ENCODE assay signal across 8 mouse cellular contexts in the genomic region with DNA sequence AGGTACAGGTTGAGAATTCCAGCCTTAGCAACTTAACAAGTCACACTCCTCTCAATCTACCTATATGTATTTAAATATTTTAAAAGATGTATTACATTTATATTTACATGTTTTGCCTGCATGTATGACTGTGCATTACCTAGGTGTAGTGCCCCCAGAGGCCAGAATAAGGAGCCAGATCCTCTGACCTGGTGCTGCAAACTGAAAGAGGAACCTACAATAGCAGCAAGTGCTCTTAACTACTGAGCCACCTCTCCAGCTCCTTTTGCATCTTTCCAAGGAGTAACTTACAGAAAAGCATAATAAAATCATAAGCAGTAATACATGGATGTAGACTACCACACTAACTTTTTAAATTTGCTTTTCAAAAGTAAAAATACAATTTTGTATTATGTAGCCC. TPM values are rescaled to one million over a fixed set of nuclear protein-coding genes. Genes with fewer than 3 reads are reported as not detected.
DNase-seq lines count a peak whose midpoint lies in the region; ATAC-seq and TF ChIP-seq lines count a peak whose summit lies in the region.

No protein-coding gene starts in this region.

- H3K4me3 ChIP-seq in heart, embryonic 14.5 days (ENCODE audit: control insufficient read depth in 1 of 2, insufficient read depth in 1 of 2, low read depth in 1 of 2, low read length in 2 of 2) = no peak overlapping the region
- H3K4me3 ChIP-seq in bone marrow, adult 2 months (replicated peaks; ENCODE audit: control insufficient read depth, low read depth, low read length) = peak overlapping the region; percentile 24
- no peak overlapping the region for H3K4me3 ChIP-seq in hindbrain, postnatal 0 days (ENCODE audit: low read length)

- H3K4me2 ChIP-seq in heart, embryonic 14.5 days (ENCODE audit: low read length) = peak overlapping the region; percentile 92
- H3K4me2 ChIP-seq in hindbrain, postnatal 0 days (ENCODE audit: low read depth, low read length) = peak overlapping the region; percentile 66

- no peak overlapping the region for H3K27ac ChIP-seq in heart, embryonic 14.5 days (replicated peaks in 1 of 2; ENCODE audit: control insufficient read depth in 1 of 2, insufficient read depth in 1 of 2, low read depth in 2 of 2, low read length in 2 of 2)
- H3K27ac ChIP-seq in bone marrow, adult 2 months (ENCODE audit: control insufficient read depth, insufficient read depth, low read depth, low read length, poor library complexity) = no peak overlapping the region
- 0 out of 2 replicates have a peak overlapping the region, but pooled peaks have one; percentile 76 for H3K27ac ChIP-seq in hindbrain, postnatal 0 days

- no peak for DNase-seq in heart, adult 11 months
- DNase-seq in hindbrain, postnatal 0 days (ENCODE audit: low spot score) = peak; percentile 16
- peak; percentile 36 for DNase-seq in thymus, postnatal 0 days (ENCODE audit: low spot score)
- DNase-seq in adrenal gland, adult (ENCODE audit: inconsistent age in 2 of 2, low spot score in 1 of 2) = no peak
- no peak for DNase-seq in left cerebral cortex, adult 18-20 months (ENCODE audit: low spot score in 2 of 2)

- peaks cover 0 to 16% of the 10 kb centered on the region in 2 experiments; a peak in 2 of 4 replicates for H3K4me1 ChIP-seq in heart, embryonic 14.5 days (ENCODE audit: control insufficient read depth in 2 of 2, insufficient read depth in 2 of 2, low read length in 2 of 2)
- peaks cover 2% of the 10 kb centered on the region; the same call in 1 of the 2 replicates for H3K4me1 ChIP-seq in bone marrow, adult 2 months (ENCODE audit: control insufficient read depth, insufficient read depth, low read length)
- H3K4me1 ChIP-seq in hindbrain, postnatal 0 days (ENCODE audit: insufficient read depth, low read length) = peaks cover 13% of the 10 kb centered on the region

- H3K9me3 ChIP-seq in heart, embryonic 14.5 days (ENCODE audit: control insufficient read depth, low read length) = no peaks in the 10 kb centered on the region
- H3K9me3 ChIP-seq in hindbrain, postnatal 0 days (ENCODE audit: low read length) = no peaks in the 10 kb centered on the region

- TF ChIP-seq POLR2A in bone marrow, adult 2 months (IDR thresholded peaks at IDR 0.05; ENCODE audit: borderline replicate concordance, control insufficient read depth, low read depth, low read length) = no peak

- H3K27me3 ChIP-seq in heart, embryonic 14.5 days (ENCODE audit: control insufficient read depth, insufficient read depth, low read length) = no peaks in the 10 kb centered on the region
- no peaks in the 10 kb centered on the region for H3K27me3 ChIP-seq in hindbrain, postnatal 0 days (ENCODE audit: insufficient read depth, low read length)

- ATAC-seq in heart, embryonic 14.5 days (ENCODE audit: insufficient number of reproducible peaks, insufficient read depth, low FRiP score, low read depth) = no peak
- ATAC-seq in hindbrain, postnatal 0 days = no peak
- ATAC-seq in megakaryocyte progenitor cell, adult 5-6 weeks (replicated peaks; ENCODE audit: poor library complexity) = peak; percentile 64

- TF ChIP-seq CTCF in bone marrow, adult 2 months (IDR thresholded peaks at IDR 0.05; ENCODE audit: control insufficient read depth, insufficient read depth, low read length) = peak; percentile 42
- TF ChIP-seq CTCF in hindbrain, postnatal 0 days (IDR thresholded peaks at IDR 0.05; ENCODE audit: low read depth) = peak; percentile 43

- H3K9ac ChIP-seq in heart, embryonic 14.5 days (ENCODE audit: low read length) = no peak overlapping the region
- peak overlapping the region; percentile 54 for H3K9ac ChIP-seq in hindbrain, postnatal 0 days (replicated peaks; ENCODE audit: low read length)

- peaks cover 6% of the 10 kb centered on the region; the same call in 1 of the 2 replicates for H3K36me3 ChIP-seq in heart, embryonic 14.5 days (ENCODE audit: control insufficient read depth, insufficient read depth, low read length)
- no peaks in the 10 kb centered on the region for H3K36me3 ChIP-seq in hindbrain, postnatal 0 days (ENCODE audit: insufficient read depth, low read length)

RNA-seq across cellular contexts. Expression of gene Wrnip1, which starts 1.0 kb away (rescaled TPM):
- 17.6 and 19.7 TPM in 2 replicates for polyA plus RNA-seq in heart, embryonic 14.5 days (2014; fragmentation: Nextera tagmentation; extraction: Ambion mirVana)
- polyA plus RNA-seq in bone marrow, adult 2 months (2011; ENCODE audit: insufficient read depth, insufficient read length, low replicate concordance, missing spikeins) = 9.0 and 9.2 TPM in 2 replicates
- total RNA-seq in hindbrain, postnatal 0 days (2014; rRNA removed) = 82.6 and 83.7 TPM in 2 replicates
- polyA plus RNA-seq in hindbrain, postnatal 0 days (2015; fragmentation: Nextera tagmentation; extraction: Ambion mirVana) = 29.0 and 29.9 TPM in 2 replicates
- 14.6 and 18.2 TPM in 2 replicates for total RNA-seq in megakaryocyte progenitor cell, adult 5-6 weeks (2015)
- 32.3 and 39.6 TPM in 2 replicates for total RNA-seq in megakaryocyte progenitor cell, adult 5-6 weeks (2017)
- polyA plus RNA-seq in thymus, postnatal 0 days (2015; fragmentation: Nextera tagmentation; extraction: Ambion mirVana) = 26.1 and 30.2 TPM in 2 replicates
- total RNA-seq in left cerebral cortex, adult 18-20 months (2021) = 10 to 100 TPM; 64.3 to 70.0 TPM

RNA-seq across cellular contexts. Expression of gene D930007J09Rik, which starts 1.8 kb away (rescaled TPM):
- polyA plus RNA-seq in heart, embryonic 14.5 days (2014; fragmentation: Nextera tagmentation; extraction: Ambion mirVana) = not detected in 2 replicates
- not detected in 2 replicates for polyA plus RNA-seq in bone marrow, adult 2 months (2011; ENCODE audit: insufficient read depth, insufficient read length, low replicate concordance, missing spikeins)
- not detected in 2 replicates for total RNA-seq in hindbrain, postnatal 0 days (2014; rRNA removed)
- polyA plus RNA-seq in hindbrain, postnatal 0 days (2015; fragmentation: Nextera tagmentation; extraction: Ambion mirVana) = not detected in 2 replicates
- not detected in 2 replicates for total RNA-seq in megakaryocyte progenitor cell, adult 5-6 weeks (2015)
- not detected in 2 replicates for total RNA-seq in megakaryocyte progenitor cell, adult 5-6 weeks (2017)
- polyA plus RNA-seq in thymus, postnatal 0 days (2015; fragmentation: Nextera tagmentation; extraction: Ambion mirVana) = not detected in 2 replicates
- total RNA-seq in left cerebral cortex, adult 18-20 months (2021) = 1 to 10 TPM in 1 of 2 experiments, not detected in 1; 1.4 TPM

RNA-seq across cellular contexts. Expression of gene Mylk4, which starts 17.1 kb away (rescaled TPM):
- polyA plus RNA-seq in heart, embryonic 14.5 days (2014; fragmentation: Nextera tagmentation; extraction: Ambion mirVana) = 0.46 and 1.3 TPM in 2 replicates
- 1.1 TPM in 2 replicates for polyA plus RNA-seq in bone marrow, adult 2 months (2011; ENCODE audit: insufficient read depth, insufficient read length, low replicate concordance, missing spikeins)
- total RNA-seq in hindbrain, postnatal 0 days (2014; rRNA removed) = 0.47 TPM in 1 of 2 replicates, not detected in the other
- polyA plus RNA-seq in hindbrain, postnatal 0 days (2015; fragmentation: Nextera tagmentation; extraction: Ambion mirVana) = 0.06 and 0.11 TPM in 2 replicates
- not detected in 2 replicates for total RNA-seq in megakaryocyte progenitor cell, adult 5-6 weeks (2015)
- total RNA-seq in megakaryocyte progenitor cell, adult 5-6 weeks (2017) = not detected in 2 replicates
- polyA plus RNA-seq in thymus, postnatal 0 days (2015; fragmentation: Nextera tagmentation; extraction: Ambion mirVana) = 0.08 and 0.12 TPM in 2 replicates
- total RNA-seq in left cerebral cortex, adult 18-20 months (2021) = not detected

RNA-seq across cellular contexts. Expression of gene Serpinb1a, which starts 50.1 kb away (rescaled TPM):
- 7.3 and 7.7 TPM in 2 replicates for polyA plus RNA-seq in heart, embryonic 14.5 days (2014; fragmentation: Nextera tagmentation; extraction: Ambion mirVana)
- polyA plus RNA-seq in bone marrow, adult 2 months (2011; ENCODE audit: insufficient read depth, insufficient read length, low replicate concordance, missing spikeins) = 42.2 and 91.9 TPM in 2 replicates
- 0.18 and 0.94 TPM in 2 replicates for total RNA-seq in hindbrain, postnatal 0 days (2014; rRNA removed)
- polyA plus RNA-seq in hindbrain, postnatal 0 days (2015; fragmentation: Nextera tagmentation; extraction: Ambion mirVana) = 4.4 and 5.0 TPM in 2 replicates
- 432 and 510 TPM in 2 replicates for total RNA-seq in megakaryocyte progenitor cell, adult 5-6 weeks (2015)
- total RNA-seq in megakaryocyte progenitor cell, adult 5-6 weeks (2017) = 500 and 560 TPM in 2 replicates
- 47.2 and 50.3 TPM in 2 replicates for polyA plus RNA-seq in thymus, postnatal 0 days (2015; fragmentation: Nextera tagmentation; extraction: Ambion mirVana)
- total RNA-seq in left cerebral cortex, adult 18-20 months (2021) = 1 to 10 TPM; 4.9 to 6.4 TPM

Comparison
In these comparisons a context has a peak if more than half of its experiments do, and no peak if none do; other contexts are left out.
1. DNase-seq: peak in hindbrain, postnatal 0 days (single experiment) and thymus, postnatal 0 days (single experiment); none in heart, adult 11 months (single experiment), adrenal gland, adult (0 of 2) and left cerebral cortex, adult 18-20 months (0 of 2).